Mouse (Mus musculus) thymus, adult 2 months (tissue): ENCODE measurements around the gene Psmb10.

Experiments
- CTCF ChIP-seq: fragments of 200-500 bp; IDR thresholded peaks from 2 replicates; pipeline ENCODE4 v1.5.1; 2012; ENCODE audit warnings: mild to moderate bottlenecking, control low read depth, low read length, moderate library complexity, borderline replicate concordance; ENCODE audit not compliant: control insufficient read depth, poor library complexity, insufficient read depth; ENCODE audit errors: extremely low read depth
- POLR2A ChIP-seq: fragments of 200-500 bp; IDR thresholded peaks from 2 replicates; pipeline ENCODE4 v1.6.1; 2012; ENCODE audit warnings: mild to moderate bottlenecking, low read length, control low read depth, moderate library complexity; ENCODE audit not compliant: control insufficient read depth, poor library complexity, insufficient read depth; ENCODE audit errors: extremely low read depth

DNA sequence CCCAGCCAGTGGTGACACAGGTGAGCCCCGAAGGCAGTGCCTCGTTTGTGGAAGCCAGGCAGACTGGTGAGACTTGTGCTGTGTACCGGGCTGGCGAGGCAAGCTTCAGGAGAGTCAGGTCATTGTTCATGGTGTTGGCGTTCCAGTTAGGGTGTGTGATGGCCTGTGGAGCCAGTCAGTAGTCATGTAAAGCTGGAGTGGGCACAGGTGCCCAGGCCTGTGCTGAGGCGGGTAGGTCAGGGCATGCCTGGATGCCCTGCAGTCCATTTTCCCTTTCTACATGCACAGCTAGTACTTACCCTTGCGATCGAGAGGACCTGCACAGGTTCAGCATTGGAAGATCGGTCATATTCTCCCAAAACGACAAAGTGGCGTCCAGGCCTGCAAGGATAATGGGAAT is 5.7 kb downstream of the Psmb10 start:
- no peak for TF ChIP-seq CTCF
- no peak for TF ChIP-seq POLR2A
